Mouse (Mus musculus) bone marrow macrophage, adult 2 months (primary cell): Measurements from ENCODE around the gene Kcnk12. TPM values are rescaled to one million over a fixed set of nuclear protein-coding genes. Genes with fewer than 3 reads are reported as not detected.

Experiments used
- H3K27ac ChIP-seq: 2 replicates; pipeline ENCODE4 v1.5.1; 2012; ENCODE audit warnings: low read depth, low read length; ENCODE audit not compliant: insufficient read depth
- H3K4me1 ChIP-seq: 2 replicates; pipeline ENCODE4 v1.6.1; 2012; ENCODE audit warnings: low read length; ENCODE audit not compliant: control insufficient read depth, insufficient read depth
- H3K4me3 ChIP-seq: 2 replicates; pipeline ENCODE4 v1.5.1; 2012; ENCODE audit warnings: mild to moderate bottlenecking, low read length, moderate library complexity; ENCODE audit not compliant: insufficient read depth
- CTCF ChIP-seq: IDR thresholded peaks from 2 replicates; pipeline ENCODE4 v1.5.1; 2012; ENCODE audit warnings: low read depth, mild to moderate bottlenecking, low read length, moderate library complexity
- POLR2A ChIP-seq: IDR thresholded peaks from 2 replicates; pipeline ENCODE4 v1.6.1; 2012; ENCODE audit warnings: mild to moderate bottlenecking, low read depth, low read length, borderline replicate concordance
- polyA plus RNA-seq: library from polyadenylated mRNA; stranded (reverse); fragments of >200 nt; gene quantifications from 2 replicates; pipeline ENCODE4 v1.2.4, GENCODE M21; 2012; ENCODE audit not compliant: missing spikeins, insufficient read depth, insufficient read length

Gene Kcnk12
- polyA plus RNA-seq, 1 experiment = 0.83 TPM

DNA sequence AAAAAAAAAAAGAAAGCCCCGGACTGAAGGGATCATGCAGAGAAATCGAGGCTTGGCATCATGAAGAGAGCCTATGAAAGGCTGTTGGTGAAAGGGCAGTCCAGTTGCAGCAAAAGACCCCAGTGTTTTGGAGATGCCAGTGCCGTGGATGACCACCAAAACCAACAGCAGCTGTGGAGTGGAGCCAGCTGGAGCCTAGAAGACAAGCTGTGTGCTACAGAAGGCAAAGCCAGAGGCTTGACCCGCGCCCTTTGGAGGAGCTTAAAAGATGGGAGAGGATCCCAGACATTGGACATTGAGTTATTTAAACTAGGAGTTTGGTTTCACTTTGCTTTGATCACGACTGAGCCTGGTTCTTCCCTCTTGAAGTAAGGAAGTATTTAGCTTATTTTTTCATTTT, 9.6 kb downstream of the Kcnk12 start:
- Histone ChIP-seq H3K27ac (no peak overlapping the region), H3K4me3 (no peak overlapping the region), H3K4me1 (no peaks in the 10 kb centered on the region)
- TF ChIP-seq POLR2A (no peak), CTCF (no peak)

DNA sequence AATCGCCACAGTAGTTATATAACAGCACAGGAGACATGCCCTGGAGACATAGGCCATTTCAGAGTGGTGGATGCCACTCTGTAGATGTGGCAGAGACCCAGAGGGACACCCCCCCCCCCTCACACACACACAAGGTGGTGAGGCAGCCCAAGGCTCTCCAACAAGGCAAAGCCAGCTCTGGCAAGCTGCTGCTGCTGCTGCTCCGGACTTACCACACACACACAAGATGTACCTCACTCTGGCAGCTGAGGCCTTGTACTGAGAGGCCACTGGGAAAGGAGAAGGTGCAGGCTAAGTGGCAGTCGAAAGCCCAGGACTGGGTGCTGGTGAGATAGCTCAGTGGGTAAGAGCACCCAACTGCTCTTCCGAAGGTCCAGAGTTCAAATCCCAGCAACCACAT, 10.1 kb downstream of the Kcnk12 start:
- Histone ChIP-seq H3K4me3 (no peak overlapping the region), H3K27ac (no peak overlapping the region), H3K4me1 (no peaks in the 10 kb centered on the region)
- TF ChIP-seq CTCF (no peak), POLR2A (no peak)

DNA sequence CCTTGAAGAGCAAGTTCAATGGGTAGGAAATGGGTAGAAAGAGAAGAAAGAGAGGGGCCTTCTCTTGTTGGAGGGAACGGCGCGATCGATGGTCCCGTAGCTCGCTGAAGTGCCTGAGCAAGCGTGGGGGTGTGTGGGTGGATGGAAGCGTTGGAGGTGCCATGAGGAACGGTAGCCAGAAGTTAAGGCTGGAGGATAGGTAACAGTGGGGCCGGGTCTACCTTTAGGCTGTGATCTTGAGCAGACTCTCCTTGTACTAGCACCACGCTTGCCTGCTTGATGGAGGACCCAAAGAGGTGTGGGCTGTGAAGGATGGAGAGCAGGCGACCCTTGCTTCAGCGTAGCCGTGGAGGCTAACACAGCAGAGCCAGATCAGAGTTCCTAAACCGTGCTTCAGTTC, 12.1 kb downstream of the Kcnk12 start:
- Histone ChIP-seq H3K27ac (no peak overlapping the region), H3K4me1 (no peaks in the 10 kb centered on the region), H3K4me3 (no peak overlapping the region)
- no peak for TF ChIP-seq POLR2A
- no peak for TF ChIP-seq CTCF

DNA sequence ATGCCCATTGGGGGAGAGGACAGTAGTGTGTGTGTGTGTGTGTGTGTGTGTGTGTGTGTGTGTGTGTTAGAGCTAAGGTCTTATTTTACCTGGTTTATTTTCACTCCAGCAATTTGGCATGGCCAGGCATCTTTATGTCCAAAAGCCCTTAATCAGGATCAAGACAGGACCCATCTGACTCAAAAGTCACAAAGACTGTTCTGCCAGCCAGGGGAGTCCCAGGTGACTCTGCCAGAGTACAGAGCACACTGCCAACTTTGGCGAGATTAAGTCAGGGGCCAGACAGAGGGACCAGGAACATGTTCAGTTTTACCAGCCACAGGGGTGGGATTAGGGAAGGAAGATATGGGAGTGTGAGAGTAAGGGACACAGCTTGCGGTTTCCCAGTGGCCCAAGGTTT, 12.9 kb downstream of the Kcnk12 start:
- H3K4me3 ChIP-seq = no peak overlapping the region

DNA sequence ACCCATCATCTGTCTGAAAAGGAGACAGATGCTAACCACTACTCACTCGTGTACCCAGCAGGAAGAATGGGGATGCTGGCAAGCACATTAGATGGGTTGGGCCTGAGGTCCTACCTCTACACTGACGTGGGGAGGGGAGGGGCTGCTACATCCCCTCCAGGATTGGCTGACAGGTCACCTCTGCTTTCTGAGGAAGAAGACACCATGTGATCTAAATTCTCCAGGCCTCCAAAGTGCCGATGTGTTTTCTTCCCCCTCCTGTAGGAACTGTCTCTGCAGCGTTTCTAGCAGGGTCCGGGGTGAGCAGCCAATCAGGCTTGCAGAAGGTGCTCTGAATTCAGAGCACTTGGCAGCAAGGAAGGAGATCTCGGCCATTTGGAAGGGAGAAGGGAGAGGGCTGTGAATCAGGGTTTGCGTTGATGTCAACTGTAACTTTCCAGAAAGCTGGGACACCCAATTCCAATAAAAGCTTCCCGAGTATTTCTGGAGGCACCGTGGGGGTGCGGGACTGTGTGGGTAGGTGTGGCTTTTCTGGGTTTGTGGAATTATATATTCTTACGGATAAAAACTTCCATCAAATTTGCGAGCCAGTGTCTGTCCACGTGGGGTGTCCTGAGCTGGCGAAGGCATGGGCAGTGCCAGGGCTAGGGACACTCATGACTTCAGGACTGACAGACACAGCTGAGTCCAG, 13.5 kb downstream of the Kcnk12 start:
- no peak overlapping the region for H3K27ac ChIP-seq
- no peaks in the 10 kb centered on the region for H3K4me1 ChIP-seq
- no peak overlapping the region for H3K4me3 ChIP-seq
- TF ChIP-seq POLR2A = no peak
- no peak for TF ChIP-seq CTCF

More for the DNA sequence above, 12.9 kb downstream of the Kcnk12 start:
- TF ChIP-seq POLR2A = no peak
- no peak for TF ChIP-seq CTCF
- H3K4me1 ChIP-seq = no peaks in the 10 kb centered on the region
- H3K27ac ChIP-seq = no peak overlapping the region

DNA sequence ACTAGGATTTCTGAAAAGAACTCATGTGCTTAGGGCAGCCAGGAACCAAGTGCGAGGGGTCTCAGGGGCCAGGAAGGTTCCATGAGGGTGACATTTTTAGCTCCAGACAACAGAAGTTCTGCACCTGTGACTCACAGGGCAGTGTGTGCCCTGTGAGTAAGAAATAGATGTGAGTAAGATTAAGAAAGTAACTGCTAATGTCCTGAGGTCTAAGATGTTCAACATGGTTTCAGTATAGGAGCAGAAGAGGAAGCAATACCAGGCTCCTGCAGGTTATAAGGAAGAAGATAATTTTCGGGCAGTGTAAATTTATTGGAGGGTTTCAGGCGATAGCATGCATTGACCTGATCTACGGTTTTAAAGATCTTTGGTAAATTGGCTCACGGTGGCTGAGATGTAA, 16.6 kb downstream of the Kcnk12 start:
- TF ChIP-seq CTCF (no peak), POLR2A (no peak)
- H3K27ac ChIP-seq = no peak overlapping the region
- H3K4me3 ChIP-seq = no peak overlapping the region
- H3K4me1 ChIP-seq = no peaks in the 10 kb centered on the region

DNA sequence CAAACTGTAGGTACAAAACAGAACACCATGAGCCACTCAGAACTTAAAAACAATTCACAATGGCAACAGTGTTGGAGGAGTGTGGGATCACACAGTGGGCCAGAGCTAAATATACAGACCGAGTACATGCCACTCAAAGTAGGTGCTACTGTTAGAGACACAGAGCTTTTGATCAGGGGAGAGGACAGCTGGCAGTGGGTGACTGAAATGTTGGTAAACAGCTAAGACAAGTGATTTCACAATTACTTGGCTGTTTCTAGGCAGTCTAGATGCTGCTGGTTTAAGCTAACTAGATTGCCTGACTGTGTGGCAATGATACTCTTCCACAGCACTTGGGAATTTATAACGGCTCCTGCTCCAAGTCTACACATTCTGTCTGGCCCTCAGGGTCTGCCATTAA, 17.6 kb downstream of the Kcnk12 start:
- Histone ChIP-seq H3K4me1 (no peaks in the 10 kb centered on the region), H3K4me3 (no peak overlapping the region), H3K27ac (no peak overlapping the region)
- TF ChIP-seq CTCF (no peak), POLR2A (no peak)

DNA sequence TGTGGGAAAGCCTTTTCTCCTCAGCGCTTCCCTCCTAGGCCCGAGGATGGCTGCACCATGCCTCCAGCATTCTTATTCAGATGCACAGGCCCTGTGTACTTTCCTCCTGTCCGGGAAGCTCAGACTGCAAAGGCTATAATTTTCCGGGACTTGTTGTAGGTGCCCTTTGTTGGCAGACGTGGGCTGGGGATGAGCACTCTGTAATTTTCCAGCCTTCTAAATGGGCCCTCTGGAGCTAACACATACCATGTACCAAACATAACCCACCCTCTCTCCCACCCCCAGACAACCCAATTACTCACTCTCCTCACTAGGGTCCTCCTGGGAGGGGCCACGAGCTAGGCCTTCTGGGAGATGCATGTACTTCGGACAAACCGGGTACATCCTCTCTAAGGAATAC, 22.8 kb downstream of the Kcnk12 start:
- H3K4me1 ChIP-seq = no peaks in the 10 kb centered on the region
- TF ChIP-seq POLR2A = no peak
- H3K4me3 ChIP-seq = no peak overlapping the region
- H3K27ac ChIP-seq = no peak overlapping the region

DNA sequence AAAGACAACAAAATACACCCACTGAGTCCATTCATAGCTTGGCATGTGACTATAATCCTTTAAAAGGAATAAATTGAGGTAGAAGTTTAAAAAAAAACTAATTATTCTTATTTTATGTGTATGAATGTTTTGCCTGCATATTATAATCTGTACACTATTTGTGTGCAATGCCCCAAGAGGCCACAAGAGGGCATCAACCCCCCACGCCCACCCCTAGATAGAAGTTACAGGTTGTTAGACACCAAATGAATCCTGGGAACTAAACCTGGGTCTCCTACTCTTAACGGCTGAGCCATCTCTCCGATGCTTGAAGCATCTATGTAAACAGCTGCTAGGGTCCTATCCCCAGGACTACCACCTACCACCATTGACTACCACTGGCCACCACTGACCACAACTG, 24.6 kb downstream of the Kcnk12 start:
- Histone ChIP-seq H3K4me1 (no peaks in the 10 kb centered on the region), H3K4me3 (no peak overlapping the region), H3K27ac (no peak overlapping the region)
- TF ChIP-seq CTCF (peak; percentile 57; the same call in 1 of the 2 replicates), POLR2A (no peak)

DNA sequence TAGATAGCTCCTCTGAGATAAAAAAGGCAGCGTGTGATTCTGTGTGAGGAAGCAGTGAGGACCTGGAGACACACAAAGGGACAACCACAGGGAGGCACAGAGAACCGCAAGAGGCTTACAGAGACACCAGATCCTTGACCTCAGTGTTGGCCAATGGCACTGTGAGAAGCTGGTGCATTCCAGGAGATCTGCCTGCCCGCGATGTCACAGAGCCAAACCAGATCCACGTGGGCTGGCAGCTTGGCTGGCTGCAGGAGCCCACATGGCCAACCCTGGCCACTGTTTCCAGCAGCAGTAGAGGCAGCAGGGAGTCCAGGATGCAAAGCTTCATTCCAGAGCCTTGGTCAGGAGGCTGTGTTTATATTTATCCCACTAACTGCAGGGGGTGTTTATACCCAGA, 27.0 kb downstream of the Kcnk12 start:
- TF ChIP-seq POLR2A (no peak), CTCF (no peak)
- H3K27ac ChIP-seq = no peak overlapping the region

DNA sequence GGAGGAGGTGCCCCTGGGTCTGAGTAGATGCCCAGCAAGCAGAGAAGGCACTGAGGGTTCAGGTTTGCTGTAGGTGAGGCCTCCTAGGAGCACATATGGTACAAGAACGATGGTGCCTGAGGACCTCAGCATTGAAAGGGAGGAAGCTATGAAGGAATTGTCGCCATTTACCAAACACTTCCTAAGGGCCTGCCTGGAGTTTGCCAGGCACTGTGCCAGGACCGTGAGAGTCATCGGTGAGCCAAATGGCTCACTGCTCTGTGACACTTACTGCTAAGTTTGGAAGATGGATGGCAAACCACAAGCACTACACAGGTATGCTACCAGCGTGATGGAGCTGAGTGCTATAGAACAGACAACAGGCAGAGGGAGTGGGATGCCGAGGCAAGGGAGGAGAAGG, 30.9 kb downstream of the Kcnk12 start:
- Histone ChIP-seq H3K4me3 (no peak overlapping the region), H3K4me1 (no peaks in the 10 kb centered on the region), H3K27ac (no peak overlapping the region)
- TF ChIP-seq POLR2A (no peak), CTCF (no peak)

More for the DNA sequence above, 27.0 kb downstream of the Kcnk12 start:
- Histone ChIP-seq H3K4me1 (no peaks in the 10 kb centered on the region), H3K4me3 (no peak overlapping the region)

DNA sequence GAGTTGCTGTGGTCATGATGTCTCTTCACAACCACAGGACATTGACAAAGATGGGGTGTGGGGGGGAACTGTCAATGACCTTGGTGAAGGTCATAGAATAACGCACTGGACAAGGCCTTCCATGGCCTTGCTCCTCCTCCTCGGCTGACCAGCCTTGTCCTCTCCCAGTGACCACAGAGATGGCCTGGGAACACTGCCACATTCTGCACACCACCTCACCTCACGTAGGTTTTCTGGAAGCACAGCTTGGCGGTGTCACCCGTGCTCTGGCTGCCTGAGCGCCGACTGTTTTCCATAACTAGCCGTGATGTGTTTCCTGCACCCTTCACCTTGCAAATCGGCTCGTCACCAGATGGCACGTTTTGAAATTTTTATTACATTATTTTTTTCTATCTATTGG, 32.8 kb downstream of the Kcnk12 start:
- TF ChIP-seq CTCF (no peak), POLR2A (no peak)
- Histone ChIP-seq H3K4me1 (no peaks in the 10 kb centered on the region), H3K4me3 (no peak overlapping the region), H3K27ac (no peak overlapping the region)
